Mouse (Mus musculus) urinary bladder, postnatal 10 days (tissue): ENCODE measurements at regions not wholly inside any gene's neighbourhood (a gene's known extent, or its start where the extent isn't known, plus 50 kb on each side); places are given as distances from the start of the nearest gene placed in this dataset.

Experiments used
- DNase-seq: peaks from one replicate; pipeline ENCODE4 v3.0.0; 2022; ENCODE audit warnings: low spot score

DNA sequence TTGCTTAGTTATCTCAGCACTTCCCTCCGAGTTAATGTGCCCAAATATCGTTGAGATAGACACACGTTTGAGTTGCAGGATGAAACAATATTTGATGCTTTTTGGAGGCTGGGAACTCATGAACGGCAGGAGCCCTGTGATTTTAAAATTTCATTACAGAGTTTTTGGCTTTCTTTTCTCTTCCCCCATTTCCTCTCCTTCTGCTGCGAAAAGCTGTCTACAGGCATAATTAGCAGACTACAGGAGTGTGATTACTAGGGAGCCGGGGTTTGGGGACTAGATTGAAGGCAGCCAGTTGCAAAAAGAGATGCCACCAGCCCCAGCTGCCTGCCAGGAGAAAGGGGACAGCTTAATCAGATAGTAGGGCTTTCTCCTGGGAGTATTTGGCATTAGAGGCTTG lies 274.2 kb upstream of the Mki67 start:
- no peak for DNase-seq

DNA sequence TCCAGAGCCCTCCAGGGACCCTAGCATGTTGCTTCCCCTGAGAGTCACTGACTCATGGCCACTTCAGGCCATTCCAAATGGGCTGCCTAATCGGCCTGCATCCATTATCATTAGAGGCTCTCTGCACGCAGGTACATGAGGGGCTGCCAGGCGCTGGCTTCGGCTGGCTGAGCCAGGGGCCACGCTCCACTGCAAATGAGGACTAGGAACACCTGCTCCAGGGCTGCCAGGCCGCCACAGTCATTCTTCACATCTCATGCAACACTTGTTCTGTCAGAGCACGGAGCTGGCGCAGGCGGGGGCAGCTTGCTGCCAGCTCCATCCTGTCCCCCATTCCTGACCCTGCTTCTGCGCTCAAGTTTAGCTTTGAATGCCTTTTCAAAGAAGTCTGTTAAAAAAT lies 280.7 kb upstream of the Mki67 start:
- DNase-seq: no peak

DNA sequence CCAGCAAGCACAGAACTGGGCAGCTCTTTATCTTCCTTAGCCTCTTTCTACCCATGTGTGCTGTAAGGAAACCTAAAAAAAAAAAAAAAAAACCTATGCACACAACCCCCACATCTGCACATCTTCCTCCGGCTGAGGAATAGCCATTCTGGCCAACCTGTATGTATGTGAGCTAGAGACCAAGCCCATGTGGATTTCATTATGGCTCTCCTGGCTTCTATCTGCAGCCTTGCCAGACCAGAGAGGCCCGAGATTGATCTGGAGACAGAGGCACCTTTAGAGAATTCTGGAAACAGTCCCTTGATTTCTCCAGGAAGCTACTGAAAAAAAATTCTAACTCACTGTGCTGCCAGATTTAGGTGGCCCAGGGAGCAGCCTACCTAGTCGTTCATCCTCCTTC lies 281.5 kb upstream of the Mki67 start:
- no peak for DNase-seq

DNA sequence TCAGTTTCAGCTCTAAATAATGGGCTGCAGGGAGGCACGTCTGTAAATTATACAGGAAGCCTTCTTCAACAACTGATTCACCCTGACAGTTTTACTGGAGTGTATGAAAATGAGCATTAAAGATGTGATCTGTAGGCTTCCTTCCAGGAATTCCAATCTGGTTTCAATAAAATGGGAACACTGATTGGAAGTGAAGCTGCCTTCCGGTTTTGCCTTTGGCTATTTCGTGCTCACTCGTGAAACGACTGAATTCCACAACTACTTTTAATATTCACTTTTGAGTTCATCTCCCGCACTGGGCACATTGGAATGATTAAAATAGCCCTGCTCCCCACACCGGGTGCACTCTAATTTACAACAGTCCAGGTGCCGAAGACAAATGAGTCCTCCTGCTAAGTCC lies 286.2 kb upstream of the Mki67 start:
- DNase-seq: no peak

DNA sequence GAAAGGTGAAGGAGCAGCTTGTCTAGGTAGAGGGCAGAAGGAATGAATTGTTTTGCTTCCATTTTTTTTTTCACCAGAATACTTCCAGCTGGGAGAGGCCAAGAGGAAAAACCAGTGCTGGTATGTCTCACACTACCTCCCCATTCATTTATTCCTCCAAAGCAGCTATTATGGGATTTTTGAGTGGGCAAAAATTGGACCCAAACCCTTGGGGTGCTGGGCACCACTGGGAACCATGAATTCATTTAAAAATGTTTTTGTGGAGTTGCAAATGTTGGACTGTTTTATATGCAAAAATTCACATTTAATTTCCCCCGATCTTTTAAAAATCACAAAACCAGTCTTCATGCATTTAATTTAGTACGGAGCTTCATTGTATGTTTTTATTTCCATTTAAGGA lies 287.1 kb upstream of the Mki67 start:
- DNase-seq: no peak

DNA sequence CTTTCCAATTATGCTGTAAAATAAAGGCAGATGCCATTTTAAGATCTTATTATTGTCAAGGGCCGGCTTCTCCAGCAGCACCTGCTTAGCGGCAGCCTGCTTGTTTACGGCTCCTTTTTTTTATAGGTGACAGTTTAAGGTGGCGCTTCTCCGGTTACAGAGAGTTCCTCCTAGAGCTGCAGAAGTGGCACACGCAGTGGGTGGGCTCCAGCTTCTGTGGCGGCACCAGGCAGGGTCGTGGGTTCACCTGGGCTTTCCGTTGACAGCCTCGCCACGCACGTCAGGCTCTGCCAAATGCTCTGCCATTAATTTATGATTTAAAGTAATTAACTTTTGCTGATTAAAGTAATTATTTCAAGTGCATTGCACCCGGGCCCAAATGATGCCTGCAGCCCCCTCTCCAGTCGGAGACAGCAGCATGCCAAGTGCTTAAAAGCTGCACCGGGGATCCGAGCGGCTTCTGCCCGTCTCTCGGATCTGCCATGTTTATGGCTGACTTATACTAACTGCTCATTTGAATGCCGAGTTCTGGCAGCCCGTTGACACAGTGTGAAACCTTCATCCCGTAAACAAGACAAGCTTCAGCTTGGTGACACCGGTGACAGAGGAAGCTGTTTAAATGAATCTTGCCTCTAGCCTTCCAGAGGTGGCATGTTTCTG lies 291.8 kb upstream of the Mki67 start:
- no peak for DNase-seq

DNA sequence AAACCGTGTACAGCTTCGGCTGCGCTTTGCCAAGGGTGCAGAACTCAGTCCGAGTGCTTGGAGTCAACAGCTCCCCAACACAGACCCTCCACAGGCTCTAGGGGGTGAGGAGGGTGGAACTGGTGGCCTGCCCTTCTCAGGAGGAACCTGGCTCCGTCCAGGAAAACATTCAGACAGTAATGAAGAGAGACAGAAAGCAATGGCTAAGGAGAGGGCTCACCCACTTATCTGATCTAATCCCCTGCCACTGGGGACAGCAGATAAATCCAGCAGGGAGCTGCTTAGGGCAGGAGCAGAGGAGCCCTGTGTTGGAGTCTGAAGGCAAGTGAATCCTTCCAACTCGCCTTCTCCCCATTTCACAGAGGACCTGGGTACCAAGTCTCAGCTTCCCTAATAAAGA lies 292.3 kb upstream of the Mki67 start:
- no peak for DNase-seq

DNA sequence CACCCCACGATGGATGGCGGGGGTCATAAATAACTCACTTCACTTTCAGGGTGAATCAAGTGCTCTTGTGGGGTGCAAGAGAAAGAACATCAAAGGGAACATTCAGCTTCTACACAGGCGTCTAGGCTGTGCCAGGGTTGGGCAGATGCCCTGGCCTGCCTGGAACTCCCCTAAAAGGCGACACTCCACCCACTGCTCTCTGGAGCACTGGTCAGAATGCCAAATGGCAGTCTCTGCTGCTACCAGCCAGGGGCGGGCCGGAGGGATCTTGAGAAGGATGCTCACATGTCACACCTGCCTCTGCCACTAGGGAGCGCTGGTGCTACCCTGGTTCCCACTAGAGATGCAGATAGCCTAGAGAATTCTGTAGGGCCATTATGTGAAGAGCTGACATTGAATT lies 293.9 kb upstream of the Mki67 start:
- DNase-seq: no peak

DNA sequence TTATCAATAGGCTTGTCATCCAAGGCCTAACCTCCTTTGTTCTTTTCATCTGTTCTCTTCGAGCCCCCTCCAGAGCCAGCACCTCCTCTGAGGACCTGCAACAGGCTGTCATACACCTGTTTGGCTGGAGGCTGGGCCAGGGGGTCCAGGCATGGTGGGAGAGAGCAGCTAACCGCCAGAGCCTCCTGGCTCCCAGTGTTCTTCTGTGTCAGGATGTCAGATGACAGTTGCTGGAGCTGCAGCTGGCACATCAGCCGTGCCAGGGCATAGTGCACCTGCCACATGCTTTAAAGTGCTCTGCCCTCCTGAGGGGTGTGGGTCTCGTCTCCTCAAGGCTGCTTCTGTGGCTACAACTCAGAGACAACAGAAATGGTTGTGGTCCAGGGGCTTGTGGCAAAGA lies 298.5 kb upstream of the Mki67 start:
- DNase-seq: no peak

DNA sequence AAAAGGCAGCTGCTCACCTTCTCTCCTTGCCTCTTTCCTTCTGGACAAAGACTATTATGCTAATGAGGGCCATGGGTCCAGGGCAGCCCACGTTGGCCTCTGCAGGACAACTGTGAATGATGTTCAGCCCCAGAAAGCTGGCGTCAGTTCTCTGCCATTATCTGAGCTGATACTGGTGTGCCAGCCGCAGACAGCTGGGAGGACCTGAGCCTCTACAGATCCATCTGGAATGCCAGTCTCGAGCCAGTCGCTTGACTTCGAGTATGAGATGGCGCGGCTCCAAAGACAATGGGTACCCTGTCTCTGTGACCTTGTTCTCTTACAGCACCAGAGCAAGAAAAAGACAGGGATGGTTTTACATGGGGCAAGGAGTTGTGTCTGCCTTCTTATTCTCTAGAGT lies 300.8 kb upstream of the Mki67 start:
- DNase-seq: no peak

DNA sequence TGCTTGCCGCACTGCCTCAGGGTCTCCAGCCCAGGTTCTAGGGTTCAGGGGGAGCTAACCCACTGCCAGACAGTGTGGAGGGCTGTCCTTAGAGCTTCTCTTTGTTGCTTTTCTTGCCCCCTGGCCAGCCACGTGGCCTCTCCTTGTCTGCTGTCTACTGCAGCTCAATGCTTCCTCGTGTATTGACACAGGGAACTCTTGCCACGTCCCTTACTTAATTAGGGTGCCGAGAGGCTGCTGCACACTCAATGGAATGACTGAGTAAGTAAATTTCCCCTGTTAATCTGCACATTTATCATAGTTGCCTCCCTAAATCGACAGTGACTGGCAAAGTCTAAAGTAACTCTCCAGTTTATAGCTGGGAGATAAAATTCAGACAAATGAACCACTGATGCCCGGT lies 304.4 kb upstream of the Mki67 start:
- DNase-seq: no peak

DNA sequence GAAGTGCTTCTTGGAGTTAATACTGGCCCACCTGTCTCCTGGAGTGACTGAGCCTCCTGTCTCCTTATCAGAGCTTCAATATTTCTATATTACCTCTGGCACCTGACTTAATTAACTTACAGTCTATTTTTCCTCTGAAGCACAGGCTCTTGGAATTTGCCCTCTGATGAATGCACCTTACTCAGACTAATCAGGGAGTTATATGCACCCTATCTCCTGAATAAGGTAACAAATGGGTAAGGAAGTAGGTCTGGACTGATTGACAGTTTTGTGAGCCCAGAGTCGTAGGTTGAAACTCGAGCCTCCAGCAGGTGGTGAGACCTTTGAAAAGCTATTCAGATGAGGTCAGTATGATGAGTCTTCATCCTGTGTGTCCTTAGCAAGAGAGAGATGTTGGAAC lies 304.9 kb upstream of the Mki67 start:
- no peak for DNase-seq

DNA sequence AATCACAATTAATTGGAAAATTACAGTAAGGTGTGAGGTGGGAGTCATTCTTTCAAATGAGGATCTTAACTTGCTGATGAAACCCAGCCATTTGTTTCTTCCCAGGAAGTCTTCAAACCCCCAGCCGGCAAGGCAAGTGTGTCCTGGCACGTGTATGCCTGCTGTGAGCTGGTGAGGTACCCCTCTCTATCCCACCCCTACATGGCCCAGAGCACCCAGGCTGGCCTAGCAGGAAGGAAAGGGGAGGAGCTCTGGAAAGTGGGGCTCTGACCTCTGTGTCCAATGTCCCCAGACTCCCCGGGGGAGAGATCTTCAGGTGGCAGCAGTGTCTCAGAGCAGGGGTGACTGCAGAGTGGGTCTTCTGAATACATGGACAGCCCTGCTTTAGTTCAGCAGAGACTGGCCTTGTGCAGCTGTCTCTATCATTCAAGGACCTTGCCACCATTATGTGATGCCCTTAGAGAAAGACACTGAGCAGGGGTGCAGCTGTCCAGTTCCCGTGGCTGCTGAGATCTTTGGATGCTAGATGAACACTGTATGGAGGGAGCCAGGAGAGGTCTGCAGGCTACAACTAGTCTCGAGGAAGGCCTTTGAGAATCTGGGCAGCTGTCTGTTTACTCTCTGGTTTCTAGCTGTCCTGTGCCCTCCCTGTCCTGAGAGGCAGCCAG lies 306.8 kb upstream of the Mki67 start:
- no peak for DNase-seq

DNA sequence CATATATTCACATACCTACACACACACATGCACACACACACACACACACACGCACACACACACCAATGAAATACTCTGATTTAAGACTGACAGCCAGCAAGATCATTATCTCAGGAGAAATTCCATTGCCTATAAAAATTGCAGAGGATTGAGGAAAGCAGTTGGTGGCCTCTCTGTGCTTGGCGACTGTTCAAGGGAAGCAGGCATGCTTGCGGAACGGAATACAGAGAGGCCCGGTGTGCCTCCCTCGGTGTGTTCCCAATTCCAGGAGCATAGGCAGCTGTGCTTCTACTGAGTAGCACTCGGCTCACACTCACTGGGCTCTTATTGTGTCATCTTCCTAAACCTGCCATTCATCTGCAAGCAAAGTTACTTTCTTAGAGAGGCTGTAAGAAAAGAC lies 310.3 kb upstream of the Mki67 start:
- no peak for DNase-seq

DNA sequence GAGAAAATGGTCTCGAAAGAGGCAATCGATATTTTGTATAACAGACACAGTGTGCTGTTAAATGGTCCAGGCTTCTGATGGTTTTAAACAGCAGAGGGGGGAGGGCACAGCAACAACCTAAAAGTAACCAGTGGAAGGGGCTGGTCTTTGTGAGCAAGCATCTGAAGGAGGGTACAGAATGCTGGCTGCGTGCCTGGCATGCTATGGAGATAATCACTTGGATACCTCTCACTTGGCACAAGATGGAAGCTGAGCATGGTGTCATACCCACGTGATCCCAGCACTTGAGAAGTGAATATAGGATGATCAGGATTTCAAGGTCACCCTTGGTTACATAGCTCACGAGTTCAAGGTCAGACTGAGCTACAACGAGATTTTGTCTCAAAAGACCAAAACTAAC lies 315.9 kb upstream of the Mki67 start:
- no peak for DNase-seq

DNA sequence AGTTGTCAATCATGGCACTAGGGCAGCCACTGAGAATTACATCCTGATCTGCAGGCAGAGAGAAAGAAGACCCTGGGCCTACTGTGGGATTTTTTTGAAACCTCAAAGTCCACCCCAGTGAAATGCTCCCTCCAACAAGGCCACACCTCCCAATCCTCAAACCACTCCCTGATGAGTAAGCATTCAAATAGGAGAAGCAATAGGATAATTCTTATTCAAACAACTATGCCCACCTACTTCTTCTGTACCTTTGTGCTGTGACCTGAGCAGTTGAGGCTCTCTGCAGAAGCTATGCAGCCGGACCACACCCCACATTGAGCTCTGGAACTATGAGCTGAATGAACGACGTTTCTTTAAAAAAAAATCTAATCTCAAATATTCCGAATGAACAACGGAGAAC lies 317.4 kb upstream of the Mki67 start:
- no peak for DNase-seq

DNA sequence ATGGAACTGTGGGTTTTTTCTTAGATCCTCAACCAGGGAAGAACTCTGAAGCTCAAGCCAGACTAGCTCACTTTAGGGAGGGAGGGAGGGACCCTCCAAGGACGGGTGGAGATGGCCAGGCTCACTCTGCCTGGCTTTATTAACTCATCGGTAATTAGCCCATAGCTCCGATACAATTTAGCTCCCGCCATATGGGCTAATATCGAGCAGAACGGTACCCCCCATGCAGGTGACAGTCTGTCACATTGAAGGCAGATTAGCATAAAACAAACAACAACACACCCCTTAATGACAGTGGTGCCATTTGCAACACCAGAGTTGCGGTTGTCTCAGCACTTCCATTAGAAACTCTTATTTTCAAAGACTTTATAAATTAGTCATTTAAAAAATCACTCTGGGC lies 319.6 kb upstream of the Mki67 start:
- no peak for DNase-seq

DNA sequence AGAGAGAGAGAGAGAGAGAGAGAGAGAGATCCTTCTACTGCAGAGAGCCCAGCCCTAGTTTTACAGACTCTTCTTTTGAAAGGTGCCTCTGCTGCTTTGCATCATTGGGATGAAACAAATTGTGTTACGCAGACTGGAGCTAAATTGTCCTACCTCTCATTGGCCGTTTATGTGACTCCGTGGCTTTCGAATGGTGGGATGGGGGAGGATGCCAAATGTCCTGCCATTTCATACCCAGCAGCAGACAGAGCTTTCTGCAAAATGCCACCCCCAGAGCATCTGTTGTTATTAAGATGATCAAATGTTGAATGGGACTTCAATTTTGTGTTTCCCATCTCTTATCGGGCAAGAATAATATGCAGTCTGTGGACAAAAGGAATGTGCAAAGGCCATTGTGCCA lies 321.9 kb upstream of the Mki67 start:
- DNase-seq: no peak

DNA sequence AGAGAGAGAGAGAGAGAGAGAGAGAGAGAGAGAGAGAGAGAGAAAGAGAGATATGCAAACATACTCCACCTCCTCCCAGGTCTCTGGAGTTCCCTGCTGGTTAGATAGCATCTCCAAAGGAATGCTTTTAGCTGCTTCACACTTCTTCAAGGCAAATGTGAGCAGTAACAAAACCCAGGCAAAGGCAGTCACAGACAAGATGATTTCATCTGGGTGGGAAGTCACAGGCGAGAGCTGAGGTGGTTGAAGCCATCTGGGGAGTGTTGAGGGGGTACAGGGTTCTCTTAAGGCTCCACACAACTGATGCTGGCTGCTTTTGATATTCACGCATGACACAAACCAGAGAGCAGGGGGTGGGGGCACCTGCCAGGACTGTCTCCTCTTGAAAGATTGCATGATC lies 322.7 kb upstream of the Mki67 start:
- no peak for DNase-seq

DNA sequence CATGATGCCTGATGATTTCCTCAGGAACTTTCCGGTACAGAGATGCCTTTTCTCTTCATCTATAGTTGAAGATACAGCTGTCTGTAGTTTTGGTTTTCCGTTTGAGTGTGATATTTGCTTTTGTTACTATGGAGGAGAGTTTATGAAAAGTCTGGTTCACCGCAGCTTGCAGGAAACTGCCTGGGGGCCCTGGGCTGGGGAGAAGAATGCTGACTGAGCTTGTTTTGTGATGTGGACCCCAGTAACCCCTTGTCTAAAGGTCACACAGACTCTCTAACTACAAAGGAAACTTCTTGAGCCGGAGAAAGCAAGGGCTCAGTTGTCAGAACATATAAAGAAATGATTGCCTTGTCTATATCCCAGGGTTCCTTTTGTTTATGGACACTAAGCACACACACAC lies 325.8 kb upstream of the Mki67 start:
- DNase-seq: no peak

DNA sequence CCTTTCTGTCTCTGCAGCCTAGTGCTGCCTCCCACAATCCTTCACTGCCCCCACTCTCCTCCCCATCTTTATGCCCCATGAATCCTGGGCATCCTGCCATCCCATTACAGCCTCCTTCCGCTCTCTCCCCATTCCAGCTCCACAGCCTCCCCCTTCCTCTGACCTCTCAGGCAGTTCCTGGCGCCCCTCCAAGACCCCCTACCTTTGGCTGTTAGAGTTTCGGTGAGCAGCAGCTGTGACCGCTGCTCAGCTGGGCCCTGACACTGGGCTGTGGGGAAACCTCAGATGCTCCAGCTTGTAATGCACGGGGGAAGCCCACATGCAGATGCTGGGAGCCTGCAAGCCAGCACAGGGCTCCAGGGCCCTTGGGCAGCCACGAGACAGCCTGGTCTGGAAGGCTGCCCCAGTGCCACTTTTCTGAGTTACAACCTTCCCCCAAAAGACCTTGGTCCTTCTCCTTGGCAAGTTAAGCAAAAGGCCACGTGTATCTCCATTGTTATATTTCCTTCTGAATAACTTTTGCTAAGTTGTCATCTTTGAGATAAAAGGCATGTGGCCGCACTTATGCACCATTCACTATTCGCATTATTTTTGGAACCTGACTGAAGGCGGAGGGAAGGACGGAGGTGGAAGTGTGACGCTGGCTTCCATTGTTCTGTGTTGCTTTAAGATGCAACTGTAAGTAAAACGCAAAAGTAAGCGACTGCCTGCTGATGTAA lies 330.6 kb upstream of the Mki67 start:
- no peak for DNase-seq

DNA sequence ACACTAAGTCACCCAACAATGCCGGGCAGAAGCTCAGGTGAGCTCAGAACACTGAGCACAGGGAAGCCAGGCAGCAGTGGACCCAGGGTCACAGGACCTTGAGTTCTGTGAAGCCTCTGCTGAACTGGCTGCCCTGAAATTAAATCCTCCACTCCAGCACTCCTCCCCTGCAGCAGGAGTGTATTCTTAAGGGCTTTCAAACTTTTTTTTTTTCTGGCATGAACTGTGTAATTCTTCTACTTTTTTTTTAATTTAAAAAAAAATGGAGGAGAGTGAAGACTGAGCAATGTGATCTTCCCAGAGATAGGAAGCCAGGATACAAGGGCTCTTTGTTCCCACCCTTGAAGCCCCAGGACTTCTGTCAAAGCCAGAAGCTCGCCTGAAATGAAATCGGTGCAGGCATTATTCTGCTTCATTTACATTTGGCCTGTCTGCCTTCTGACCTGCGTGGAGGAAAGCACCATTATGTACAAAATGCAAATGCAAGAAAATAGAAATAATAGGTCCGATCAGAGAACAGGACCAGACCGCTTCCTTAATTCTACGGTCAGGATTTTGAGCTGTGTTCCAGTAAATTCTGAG lies 331.3 kb upstream of the Mki67 start:
- no peak for DNase-seq

DNA sequence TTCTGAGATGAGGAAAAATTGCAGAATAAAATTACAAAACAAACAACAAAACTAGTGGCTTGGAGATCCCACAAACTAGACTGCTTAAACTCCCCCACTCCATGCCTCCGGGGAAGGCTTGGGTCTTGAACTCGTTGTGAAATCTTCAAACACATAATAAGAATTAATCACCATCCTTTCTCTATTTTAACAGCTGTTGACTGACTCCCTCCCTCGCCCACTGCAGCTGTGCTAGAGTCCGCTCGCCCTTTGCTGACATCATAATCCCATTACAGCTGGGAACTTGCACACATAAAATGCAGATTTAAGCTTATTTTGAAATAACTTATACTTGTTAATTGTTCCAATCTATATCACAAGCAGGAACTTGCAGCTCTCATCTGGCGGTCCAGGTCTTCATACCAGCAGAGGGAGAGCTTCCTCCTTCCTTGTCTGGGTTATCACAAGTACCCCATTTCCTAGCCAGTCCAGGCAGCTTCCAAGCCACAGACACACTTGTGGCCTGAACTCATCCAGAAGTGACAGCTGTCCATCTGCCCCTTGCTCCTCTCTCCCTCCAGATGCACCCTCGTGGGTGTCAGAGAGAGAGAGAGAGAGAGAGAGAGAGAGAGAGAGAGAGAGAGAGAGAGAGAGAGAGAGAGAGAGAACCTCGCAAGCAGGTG lies 332.9 kb upstream of the Mki67 start:
- DNase-seq: no peak
